Mouse (Mus musculus) stomach, embryonic 14.5 days (tissue): ENCODE data around the gene Tex50. TPM values are rescaled to one million over a fixed set of nuclear protein-coding genes. Genes with fewer than 3 reads are reported as not detected.

Source experiments
- polyA plus RNA-seq: library from polyadenylated mRNA; unstranded; fragments of >200 nt; fragmentation: Nextera tagmentation; extraction: Ambion mirVana; gene quantifications from 2 replicates; pipeline ENCODE4 v1.2.1, GENCODE M21; 2014

Gene Tex50
- polyA plus RNA-seq, 1 experiment from 2014 or later: not detected

Other genes starting within 250 kb of the Tex50 start
- gene Serpinc1, start 180.7 kb downstream of the Tex50 start, polyA plus RNA-seq: 2.0 and 2.4 TPM in 2 replicates
- 12.7 and 14.1 TPM in 2 replicates for gene Zbtb37, start 124.5 kb downstream of the Tex50 start, polyA plus RNA-seq
- 26.1 and 31.2 TPM in 2 replicates for gene Dars2, start 88.7 kb downstream of the Tex50 start, polyA plus RNA-seq
- 28.7 and 32.7 TPM in 2 replicates for gene Cenpl, start 88.6 kb downstream of the Tex50 start, polyA plus RNA-seq
- gene Klhl20, start 27.8 kb downstream of the Tex50 start, polyA plus RNA-seq: 18.9 and 19.0 TPM in 2 replicates
- 1.6 and 1.9 TPM in 2 replicates for gene Ankrd45, start 16.6 kb downstream of the Tex50 start, polyA plus RNA-seq
- 396 and 432 TPM in 2 replicates for gene Prdx6, start 91.9 kb upstream of the Tex50 start, polyA plus RNA-seq
- gene Tnfsf4, start 236.1 kb upstream of the Tex50 start, polyA plus RNA-seq: 0.18 TPM in 1 of 2 replicates, not detected in the other